Mouse (Mus musculus): ENCODE measurements around the gene Sox6.

Sox6 gene

DNA sequence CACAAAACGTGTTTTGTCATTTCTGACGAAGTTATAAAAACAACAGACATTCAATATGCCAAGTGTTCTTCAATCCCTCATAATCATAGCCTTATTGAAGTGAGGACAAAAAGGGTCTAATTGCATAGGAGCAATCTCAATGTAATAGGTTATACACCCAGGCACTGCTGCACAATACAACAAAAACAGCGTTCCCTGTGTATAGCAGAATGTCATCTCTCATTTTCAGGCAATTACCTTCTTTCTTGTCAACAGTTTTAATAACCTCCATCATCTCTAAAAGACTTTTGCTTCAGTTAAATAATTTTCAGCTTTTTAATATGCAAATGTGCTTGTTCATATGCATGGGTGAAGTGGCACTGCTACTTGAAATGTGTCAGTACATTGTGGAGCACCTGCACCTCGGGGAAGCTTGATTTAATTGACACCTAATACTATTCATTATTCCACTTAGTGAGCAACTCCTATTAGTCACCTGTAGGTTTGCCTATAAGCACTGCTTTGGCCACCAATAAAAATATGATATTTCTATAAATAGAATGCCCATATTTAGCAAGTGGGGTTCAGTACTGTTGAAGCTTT is 292.8 kb downstream of the Sox6 start:
- no peak for DNase-seq

DNA sequence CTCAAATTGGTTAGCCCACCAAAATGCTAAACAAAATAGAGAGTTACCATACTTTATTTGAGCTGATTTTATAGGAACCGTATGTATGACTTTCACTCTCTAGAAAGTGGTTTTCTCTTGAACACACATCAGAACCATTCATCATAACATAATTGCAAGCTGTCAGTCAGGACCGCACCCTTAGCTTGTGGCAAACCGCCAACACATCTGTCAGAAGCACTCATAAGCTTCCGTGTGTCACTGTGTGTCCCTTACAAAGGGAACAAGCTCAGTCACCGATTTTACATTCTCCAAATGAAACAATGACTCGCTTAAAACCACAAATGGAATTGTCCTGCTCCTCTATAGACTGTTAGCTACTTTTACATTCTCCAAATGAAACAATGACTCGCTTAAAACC is 304.5 kb downstream of the Sox6 start:
- no peak for DNase-seq

DNA sequence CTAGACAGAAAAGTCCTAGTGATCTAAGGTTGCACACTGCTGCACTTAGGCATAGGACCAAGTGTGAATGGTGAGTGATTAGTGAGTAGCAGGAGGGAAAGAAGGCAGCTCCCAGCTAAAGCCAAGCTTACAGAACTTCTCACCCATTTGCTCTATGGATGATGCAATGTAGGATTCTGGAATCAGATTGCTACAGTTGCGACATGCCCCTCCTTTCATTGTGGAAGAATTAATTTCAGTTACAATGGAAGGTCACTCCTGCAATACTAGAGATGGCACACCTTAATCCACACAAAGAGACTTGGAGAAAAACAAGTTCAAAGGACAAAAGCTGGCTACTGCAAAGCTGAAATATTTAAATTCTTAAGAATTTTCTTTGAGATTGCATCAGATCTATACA is 305.8 kb downstream of the Sox6 start:
- no peak for DNase-seq

DNA sequence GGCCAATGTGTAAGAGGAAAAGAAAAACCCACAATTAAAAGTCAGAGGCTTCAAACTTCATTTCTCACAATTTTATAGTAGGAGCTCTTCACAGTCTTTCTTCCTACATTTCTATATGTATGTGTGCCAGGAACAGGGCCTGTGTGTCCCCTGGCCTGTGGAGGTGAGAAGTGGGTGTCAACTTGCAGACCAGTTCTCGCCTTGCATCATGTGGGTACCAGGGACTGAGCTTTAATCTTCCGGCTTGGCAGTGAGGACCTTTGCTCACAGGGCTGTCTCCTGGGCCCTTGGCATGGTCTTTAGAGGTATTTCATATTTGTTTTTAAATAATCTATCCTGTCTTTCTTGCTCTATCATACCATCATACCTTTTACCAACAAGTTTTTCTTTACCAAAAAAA is 311.8 kb downstream of the Sox6 start:
- DNase-seq = no peak

DNA sequence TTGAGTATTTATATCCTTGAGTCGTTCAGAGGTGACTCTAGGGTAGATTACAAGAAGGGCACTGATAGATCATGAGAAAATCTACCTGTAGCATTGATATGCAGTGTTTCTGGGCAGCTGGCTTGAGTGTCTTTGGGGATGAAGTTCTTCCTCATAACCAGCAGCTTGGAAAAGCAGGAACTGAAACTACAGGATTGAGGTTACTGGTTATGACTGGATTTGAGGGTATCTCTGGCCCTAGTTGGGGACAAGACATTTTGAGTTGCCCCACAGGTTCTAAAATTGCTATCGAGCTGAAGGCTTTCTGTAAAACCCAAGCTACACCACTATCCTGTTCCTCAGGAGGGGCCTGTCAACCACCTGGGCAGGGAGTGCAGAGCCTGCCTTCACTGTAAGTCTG is 314.2 kb downstream of the Sox6 start:
- DNase-seq = no peak

DNA sequence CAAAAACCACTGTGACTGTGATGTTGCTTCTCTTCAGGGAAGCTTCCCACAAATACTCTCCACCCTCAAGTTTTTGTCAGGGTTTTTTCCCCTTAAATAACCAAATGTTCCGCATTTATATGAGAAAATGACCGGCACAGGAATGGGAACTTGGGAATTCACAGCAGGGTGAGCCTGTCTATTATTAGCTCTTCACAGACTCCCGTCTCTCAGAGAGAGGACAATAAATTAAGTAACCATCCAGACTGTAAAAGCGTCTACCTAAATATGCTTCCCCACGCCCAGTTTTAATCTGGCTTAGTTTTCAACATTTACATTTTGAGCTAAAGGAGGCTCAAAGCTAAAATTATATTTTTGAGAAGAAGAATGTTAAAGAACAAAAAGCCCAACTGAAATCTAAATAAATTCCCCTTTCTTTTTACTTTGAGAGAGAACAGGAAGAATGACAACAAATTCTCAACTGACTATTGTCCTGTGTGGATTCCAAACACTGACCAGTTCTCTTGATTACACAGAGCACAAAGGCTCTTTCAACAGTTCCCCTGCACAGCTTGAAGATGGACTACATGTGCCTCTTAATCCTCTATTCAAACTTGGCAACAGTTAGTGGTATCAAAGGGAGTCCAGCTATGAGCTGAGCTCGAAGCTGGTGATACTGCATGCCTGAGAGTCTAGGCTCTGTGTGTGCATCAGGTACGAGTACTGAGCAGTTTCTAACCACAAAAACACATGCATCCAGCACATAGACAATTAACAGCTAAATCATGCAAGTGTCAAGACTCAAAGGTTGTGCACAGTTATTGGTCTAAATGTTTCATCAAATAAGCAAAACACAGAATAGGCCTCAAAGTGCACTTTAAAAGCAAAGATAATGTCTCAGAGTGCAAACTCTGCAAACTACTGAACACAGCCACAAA is 316.7 kb downstream of the Sox6 start:
- no peak for DNase-seq

DNA sequence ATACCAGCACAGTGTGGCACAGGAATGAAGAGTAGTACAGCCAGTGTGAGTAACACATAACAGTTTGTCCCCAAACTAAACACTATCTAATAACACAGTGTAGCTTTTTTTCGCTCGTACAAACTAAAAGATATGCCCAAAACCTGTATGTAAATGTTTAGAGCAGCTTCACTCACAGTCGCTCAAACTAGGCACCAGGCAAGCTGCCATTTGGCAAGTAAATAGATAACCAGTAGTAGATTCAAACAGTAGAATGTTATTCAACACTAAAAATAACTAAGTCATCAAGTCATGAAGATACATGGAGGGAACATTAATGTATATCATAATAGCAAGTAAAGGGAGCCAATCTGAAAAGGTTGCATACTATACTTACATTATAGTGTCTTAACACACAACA is 318.8 kb downstream of the Sox6 start:
- DNase-seq = no peak

DNA sequence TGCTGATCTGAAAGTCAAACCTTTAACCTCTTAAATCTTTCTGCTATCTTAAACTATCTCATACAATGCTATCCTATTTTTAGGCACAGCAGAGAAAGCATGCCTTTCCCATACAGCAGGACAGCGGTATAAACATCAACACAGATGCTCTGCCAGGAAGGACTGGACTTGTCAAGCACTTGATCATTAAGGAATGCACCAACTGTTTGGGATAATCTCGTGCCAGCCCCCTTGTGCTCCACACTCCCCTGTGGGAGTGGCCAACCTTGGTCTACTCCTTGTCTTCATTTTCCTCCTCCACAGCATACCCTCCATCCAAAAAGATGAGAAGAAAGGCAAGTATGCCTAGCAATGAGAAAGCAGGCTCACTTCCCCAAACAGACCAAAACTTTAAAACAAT is 332.5 kb downstream of the Sox6 start:
- no peak for DNase-seq

DNA sequence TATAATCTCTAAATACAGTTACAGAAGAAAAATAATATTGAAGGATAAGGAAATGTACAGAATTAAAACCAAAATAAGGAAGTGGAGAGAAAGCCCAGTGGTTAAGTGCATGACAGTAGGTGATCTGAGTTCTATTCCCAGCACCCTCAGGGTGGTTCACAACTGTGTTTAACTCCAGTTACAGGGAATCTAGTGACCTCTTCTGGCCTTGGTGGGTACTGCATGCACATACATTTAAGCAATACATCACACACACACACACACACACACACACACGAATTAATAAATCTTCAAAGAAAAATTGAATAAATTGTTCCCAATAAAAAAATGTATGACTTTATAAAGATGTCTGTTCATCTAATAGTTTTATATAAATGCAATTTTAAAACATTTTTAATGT is 340.5 kb downstream of the Sox6 start:
- no peak for DNase-seq

DNA sequence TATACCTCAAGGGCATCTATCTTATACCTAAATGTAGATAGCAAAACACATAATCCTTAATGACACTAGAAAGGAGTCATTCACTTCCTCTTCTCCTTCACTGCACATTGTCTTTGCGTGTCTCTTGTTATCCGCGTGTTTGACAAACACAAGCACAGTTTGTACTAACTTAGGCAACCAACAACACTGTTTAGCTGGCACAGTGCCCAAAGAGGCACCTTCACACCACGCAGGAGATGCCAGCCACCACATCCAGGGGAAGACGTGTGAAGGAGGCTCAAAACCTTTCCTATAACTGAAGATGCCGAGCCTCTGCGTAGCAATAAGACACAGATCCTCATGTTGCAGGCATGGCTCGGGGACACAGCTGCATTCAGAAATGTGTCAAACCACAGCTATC is 345.4 kb downstream of the Sox6 start:
- no peak for DNase-seq

DNA sequence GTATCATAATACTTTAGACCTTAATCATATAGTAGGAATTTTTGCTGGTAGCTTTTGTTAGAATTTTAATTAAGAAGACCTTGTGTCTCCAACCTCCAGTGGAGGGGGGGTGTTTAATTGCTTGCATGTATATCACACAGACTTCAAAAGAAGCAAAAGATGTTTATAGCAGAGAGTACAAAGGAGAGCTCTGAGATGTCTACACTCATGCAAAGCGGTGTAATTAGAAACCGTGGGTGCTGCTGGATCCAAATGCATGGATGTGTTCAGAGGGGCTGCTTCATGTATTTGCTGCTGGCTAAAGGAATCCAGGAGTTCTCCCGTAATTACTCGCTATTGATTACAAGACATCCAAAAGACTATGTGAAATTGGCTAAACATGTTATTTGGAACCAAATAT is 347.5 kb downstream of the Sox6 start:
- DNase-seq = no peak

DNA sequence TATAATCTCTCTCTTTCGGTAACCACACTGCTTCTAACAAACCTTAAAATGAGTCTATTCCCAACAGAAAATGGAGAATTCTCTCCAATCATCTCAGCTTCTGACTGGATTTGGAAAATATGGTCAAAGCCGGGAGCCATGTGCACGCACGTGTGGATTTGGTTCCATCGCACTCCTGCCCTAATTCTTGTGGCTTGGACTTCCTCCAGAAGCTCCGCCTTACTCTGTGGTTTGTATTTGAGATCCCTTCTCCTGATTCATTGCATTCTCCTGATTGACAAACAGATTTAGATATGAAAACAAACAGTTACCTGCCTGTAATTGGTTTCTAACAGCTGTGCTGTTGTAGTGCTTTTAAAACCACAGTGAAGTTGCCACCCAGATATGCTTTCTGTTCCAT is 351.9 kb downstream of the Sox6 start:
- DNase-seq = no peak

DNA sequence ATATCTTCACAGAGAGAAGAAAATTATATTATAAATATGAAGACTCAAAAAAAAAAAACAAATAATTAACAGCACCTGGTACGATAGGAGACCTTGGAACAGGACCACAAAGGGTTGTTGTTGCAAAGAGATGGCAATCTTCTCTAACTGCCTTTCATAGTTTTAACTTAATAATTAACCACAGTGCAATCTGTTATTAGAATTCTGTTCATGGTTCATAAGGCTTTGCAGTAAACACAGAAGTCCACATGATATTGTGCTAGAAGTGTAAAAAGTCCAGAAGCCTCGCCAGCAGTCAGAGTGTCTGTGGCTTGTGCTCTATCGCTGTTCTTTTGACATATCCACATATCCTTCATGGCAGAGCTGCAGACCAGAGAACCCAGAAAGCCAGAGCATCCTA is 354.5 kb downstream of the Sox6 start:
- DNase-seq = no peak

DNA sequence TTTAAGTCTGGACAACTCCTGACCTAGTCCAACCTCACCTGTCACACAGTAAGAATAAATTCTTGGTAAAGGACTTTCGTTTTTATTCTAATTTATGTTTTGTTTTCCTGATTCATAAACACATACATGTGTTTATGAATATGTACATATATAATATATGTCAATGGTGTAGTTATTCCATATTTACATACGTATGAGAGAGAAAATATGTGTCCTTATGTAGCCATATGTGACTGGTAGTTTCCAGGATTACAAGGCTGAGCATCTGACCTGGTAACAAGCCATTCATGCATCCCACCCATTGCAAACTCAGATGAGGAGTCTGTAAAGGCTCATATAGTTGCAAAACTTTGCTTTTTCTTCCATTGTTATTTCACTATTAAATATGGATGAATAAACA is 366.8 kb downstream of the Sox6 start:
- DNase-seq = no peak

DNA sequence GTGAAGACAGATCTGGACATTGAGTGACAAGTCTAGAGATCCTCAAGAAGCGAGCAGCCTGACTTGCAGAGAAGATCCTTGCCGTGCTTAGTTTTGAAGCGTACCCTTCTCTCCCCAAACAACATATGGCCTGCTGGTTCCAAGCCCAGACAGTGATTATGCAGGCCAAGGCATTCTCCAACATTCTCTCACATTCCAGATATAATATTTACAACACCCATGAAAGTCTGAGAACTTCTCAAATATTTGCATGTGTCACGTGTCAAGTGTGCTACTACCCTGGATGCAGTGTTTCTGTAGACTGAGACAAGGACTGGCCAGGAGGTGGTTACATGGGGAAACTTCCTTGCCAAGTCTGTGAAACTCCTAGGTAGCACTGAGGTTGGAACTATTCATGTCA is 367.3 kb downstream of the Sox6 start:
- DNase-seq = no peak

DNA sequence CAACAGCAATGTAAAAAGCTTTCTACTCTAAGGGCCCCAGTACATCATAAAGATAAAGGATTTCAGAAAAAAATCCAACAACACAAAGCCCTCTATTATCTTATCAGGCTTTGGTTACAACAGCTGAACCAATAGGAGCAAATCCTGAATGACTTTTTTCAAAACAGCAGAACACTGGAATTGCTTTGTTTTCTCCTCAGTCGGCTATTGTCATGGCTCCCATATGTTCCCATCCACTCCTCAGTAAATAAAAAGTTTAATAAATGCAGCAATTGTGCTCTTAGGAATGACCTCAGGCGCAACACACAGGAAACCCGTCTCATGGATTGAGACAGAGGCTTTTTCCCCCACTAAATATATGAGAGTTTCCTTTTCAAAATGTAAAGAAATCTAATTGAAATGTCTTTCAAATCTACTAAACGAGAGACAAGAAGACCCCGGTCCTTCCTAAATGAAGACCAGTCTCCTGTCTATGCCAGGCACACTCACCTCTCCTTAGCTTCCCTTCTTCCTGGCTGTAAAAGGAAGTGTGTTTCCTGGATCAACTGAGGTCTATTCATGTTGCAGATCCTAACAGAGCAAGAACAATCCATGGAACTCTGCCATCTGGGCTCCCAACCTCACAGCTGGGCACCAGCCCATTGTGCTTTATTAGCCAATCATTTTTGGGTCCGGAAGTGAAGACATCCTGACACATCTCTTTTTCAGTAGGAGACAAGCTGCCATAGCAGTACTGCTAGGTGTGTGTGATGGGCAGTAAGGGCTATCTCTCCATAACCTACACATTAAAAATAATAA is 369.2 kb downstream of the Sox6 start:
- no peak for DNase-seq

DNA sequence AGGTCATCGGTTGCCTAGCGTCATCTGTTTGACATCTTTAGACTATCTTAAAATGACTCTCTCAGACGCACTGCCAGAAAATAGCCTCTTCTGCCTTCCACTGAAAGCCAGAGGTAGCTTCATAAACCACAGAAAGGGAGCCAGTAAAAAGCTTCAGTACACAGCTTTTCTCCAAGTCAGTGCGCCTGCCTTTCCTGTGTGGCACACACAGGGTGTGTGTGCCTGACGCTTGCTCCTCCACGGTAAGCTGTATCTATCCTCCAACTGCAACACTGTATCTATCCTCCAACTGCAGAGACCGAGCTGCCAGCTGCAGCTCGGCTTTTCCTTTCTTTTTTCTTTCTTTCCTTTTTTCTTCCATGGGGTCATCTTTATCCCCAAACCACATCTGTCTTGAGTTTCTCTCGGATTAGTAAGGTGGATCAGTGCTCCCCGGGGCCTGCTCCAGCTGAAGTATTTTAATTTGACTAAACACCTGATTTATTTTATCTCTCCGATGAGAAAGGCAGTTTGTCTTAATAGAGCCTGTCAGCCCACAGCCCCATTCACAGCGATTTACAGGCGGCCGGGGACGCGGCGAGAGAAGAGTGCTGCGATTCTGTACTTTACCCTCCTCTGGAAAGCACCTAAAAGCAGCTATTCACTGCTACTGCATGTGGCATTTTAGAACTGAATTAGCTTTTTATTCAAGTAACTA is 371.8 kb downstream of the Sox6 start:
- no peak for DNase-seq

DNA sequence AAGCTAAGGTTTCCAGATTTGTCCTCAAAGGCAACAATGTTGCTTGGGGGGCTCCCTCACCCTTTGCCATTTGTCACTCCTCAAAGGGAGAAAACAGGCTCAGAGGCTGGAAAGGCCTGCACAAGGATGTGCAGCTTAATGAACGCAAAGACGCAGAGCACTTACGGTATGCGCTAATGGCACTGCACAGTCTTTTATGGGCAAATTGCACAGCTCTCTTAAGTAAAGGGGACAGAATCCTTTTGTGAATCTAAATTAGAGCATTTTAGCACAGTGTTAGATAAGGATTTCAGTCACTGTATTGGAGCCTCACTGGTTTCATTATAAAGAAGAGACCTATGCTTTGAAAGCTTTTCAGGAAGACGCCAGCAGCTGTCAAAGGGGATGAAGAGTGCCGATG is 375.2 kb downstream of the Sox6 start:
- no peak for DNase-seq

DNA sequence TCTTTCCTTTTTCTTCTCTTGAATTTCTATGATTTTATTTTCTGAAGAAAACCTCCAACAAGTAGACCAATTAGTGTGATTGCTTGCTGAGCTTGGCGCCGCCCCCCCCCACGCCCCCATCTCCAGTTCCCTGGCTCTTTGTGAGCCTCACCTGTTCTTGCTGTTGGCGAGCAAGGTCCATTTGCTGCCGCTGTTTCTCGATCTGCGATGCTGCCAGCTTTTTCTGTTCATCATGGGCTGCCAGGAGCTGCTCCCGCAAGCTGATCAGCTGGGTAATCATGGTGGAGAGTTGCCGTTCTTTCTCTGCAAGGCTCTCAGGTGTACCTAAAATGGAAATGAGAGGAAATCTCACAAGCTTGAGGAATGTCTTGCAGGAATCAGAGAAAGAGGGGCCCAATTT is 376.5 kb downstream of the Sox6 start:
- DNase-seq = no peak

DNA sequence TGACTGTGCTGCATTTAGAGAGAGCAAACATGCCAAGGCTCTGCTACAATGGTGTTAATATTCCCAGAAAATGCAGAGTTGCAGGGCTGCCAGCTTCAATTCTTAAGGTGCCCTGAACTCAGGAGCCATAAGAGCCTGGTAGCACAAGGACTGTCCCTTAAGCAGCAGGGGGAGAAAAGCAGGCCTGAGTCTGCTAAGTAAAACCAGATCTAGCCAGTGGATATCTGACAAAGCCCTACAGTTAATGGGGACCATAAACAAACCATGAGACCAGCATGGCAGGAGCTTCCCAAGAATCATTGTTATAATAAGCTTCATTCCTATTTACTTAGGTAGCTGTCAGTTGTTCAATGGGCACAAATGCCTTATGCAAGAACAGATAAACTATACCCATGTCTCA is 391.9 kb downstream of the Sox6 start:
- no peak for DNase-seq

DNA sequence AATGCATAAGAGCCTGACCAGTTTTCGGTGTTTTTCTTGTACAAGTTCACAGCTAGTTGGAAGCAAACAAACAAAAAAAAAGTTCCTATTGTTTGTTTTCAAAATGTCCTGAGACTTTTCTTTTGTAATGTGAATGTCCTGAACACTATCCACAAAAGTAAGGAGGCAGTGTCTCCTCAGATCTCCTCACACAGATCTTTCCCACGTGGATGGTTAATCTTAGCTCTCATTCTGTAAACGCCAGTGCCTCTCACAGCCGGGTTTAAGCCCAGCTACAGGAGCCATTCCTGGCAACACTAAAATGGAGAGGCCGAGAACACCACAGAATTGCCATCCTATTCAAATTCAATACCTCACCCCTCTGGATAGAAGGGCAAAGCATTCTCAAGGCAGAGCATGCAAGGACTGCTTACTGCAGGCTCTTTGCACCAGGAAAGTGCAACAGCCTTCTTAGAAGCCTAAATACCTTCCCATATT is 392.6 kb downstream of the Sox6 start:
- no peak for DNase-seq

DNA sequence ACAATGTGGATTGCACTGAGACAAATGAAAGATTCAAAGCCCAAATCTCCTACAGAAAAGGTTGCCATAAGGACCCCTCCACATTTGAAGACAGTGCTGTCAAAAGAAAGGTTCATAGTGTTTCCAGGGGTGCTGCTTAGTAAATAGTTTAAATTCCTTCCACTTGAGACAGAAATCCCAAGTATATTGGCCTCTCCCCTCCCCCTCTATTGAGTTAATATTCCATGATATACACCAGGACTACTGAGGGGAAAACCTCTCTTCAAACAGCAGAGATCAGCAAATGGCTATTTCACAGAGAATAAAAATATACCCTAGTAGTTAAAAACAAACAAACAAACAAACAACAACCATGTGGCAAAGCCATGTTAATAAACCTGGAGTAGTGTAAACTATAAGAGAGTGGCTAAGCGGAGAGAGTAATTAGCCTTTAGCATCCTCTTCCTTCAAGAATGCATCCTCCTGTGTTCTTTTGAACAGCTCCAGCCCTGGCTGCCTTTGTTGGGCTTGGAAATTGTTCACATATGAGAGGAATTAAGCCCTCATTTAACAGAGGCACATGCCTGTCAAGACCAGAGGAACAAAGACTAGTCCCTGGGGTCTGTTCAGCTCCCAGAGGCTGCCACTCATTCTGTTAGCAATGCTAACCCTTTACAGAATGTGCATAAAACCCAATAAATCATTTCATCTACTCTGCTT is 393.2 kb downstream of the Sox6 start:
- no peak for DNase-seq

DNA sequence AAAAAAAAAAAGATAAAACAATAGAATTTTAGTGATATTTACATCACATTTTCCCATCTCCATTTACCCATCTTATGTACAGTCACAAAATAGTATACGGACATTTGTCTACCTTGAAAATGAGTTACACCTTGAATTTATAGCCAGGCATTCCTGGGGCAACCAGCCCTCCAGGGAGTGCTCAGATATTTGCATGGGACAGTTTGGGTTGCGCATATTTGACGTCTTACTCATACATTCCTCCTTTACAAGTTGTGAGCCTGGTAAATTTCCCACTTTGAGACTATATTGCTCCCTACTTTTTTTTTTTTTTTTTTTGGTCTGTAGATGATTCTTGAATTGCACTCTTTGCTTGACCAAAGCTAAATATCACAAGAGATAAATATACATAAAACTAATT is 407.9 kb downstream of the Sox6 start:
- no peak for DNase-seq
